Mouse (Mus musculus) spleen, adult 2 months (tissue): ENCODE data around the gene Cyp2b13. TPM values are rescaled to one million over a fixed set of nuclear protein-coding genes. Genes with fewer than 3 reads are reported as not detected.

Experiments
- polyA plus RNA-seq: library from polyadenylated mRNA; depleted of rRNA; stranded (reverse); fragments of >200 nt; gene quantifications from 2 replicates; pipeline ENCODE4 v1.2.3, GENCODE M21; 2012; rRNA removed

Gene Cyp2b13
- polyA plus RNA-seq, 1 experiment: not detected

Other genes starting within 250 kb of the Cyp2b13 start
- 2.9 and 3.5 TPM in 2 replicates for gene Cyp2s1, start 244.6 kb upstream of the Cyp2b13 start, polyA plus RNA-seq
- 0.06 and 0.08 TPM in 2 replicates for gene Cyp2b10, start 163.9 kb upstream of the Cyp2b13 start, polyA plus RNA-seq
- not detected in 2 replicates for gene Cyp2b9, start 111.9 kb downstream of the Cyp2b13 start, polyA plus RNA-seq
- gene Vmn1r184, start 198.8 kb downstream of the Cyp2b13 start, polyA plus RNA-seq: not detected in 2 replicates
- not detected in 2 replicates for gene Cyp2a4, start 245.7 kb downstream of the Cyp2b13 start, polyA plus RNA-seq